Mouse (Mus musculus) cerebellum, adult 2 months (tissue): Measurements from ENCODE around the gene Atp1a2.

Experiments used
- CTCF ChIP-seq: fragments of 200-500 bp; IDR thresholded peaks from 2 replicates; pipeline ENCODE4 v1.5.1; 2011; ENCODE audit warnings: low read depth, mild to moderate bottlenecking, control low read depth, low read length, moderate library complexity, borderline replicate concordance; ENCODE audit not compliant: insufficient read depth
- POLR2A ChIP-seq: fragments of 200-500 bp; IDR thresholded peaks from 2 replicates; pipeline ENCODE4 v1.6.1; 2011; ENCODE audit warnings: low read length, control low read depth, borderline replicate concordance; ENCODE audit not compliant: insufficient read depth

DNA sequence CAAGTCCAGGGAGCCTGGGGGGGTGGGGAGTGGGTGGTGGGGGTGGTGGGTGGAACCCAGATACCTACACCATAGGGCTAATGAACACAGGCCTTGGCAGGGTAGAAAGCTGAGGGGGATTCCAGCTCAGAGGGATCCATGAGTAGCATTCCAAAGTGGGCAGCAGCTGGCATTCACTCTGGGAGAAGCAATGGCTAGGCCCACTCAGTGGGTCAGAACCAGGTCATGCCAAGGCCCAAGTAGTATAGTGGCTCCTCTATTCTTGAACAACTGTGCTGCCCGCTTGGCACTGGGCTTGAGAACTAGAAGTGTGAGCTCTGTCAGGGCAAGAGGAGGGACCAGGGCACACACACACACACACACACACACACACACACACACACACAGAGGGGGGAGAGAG is 10.5 kb upstream of the Atp1a2 start:
- TF ChIP-seq CTCF (no peak), POLR2A (no peak)
